ENCODE assay signal across 8 mouse cellular contexts in the genomic region with DNA sequence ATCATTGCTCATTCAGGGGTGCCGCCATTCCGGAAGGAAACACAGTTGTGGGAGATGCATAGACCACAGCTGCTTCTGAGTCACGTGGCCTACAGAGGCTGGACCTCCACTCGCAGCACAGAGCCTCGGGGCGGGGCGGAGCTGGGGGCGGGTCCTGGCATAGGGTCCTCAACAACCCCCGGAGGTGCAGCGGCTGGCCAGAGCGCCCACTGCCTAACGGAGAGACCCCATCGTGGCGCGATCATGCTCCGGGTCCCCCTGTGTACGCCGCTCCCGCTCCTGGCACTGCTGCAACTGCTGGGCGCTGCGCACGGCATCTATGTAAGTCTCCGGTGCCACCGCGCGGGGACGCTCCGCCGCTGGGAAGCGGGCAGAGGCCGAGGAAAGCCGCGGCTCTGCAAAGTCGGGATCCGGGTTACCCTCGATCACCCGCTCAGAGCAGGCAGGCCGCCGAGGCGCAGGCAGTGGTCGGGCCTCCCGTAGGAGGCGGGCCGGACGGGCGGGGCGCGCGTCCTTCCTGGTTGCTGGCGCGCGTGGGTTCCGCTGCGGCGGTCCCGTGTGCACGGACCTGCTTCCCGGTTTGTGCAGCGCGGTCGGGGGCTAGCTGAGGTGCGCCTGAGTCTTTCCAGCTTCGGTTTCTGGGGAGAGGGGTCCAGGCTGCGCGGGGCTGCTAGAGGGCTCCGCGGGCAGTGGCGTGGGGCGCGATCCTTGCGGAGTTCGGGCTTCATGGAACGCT. TPM values are rescaled to one million over a fixed set of nuclear protein-coding genes. Genes with fewer than 3 reads are reported as not detected.
A peak's percentile ranks its signal among the peaks of the same experiment; 100 is the strongest.
DNase-seq lines count a peak whose midpoint lies in the region; ATAC-seq and TF ChIP-seq lines count a peak whose summit lies in the region.

Gene Glb1 (plus strand): TSS at position 128 of the 736 bp plus-strand sequence.
Gene Tmppe (plus strand): TSS at position 157 of the 736 bp plus-strand sequence.

- H3K36me3 ChIP-seq in erythroblast, embryonic 14.5 days (ENCODE audit: control insufficient read depth) = peaks cover 21% of the 10 kb centered on the region
- peaks cover 22% of the 10 kb centered on the region for H3K36me3 ChIP-seq in heart, embryonic 12.5 days
- H3K36me3 ChIP-seq in kidney, embryonic 16.5 days (ENCODE audit: insufficient read depth, low read length) = peaks cover 28% of the 10 kb centered on the region

- peak; percentile 26 for TF ChIP-seq POLR2A in brain, embryonic 14.5 days (IDR thresholded peaks at IDR 0.05; ENCODE audit: borderline replicate concordance, extremely low read depth, insufficient read depth, insufficient read length, poor library complexity, severe bottlenecking)

- H3K27me3 ChIP-seq in erythroblast, embryonic 14.5 days (ENCODE audit: control insufficient read depth) = no peaks in the 10 kb centered on the region
- H3K27me3 ChIP-seq in heart, embryonic 12.5 days (replicated peaks) = no peaks in the 10 kb centered on the region
- no peaks in the 10 kb centered on the region for H3K27me3 ChIP-seq in kidney, embryonic 16.5 days (ENCODE audit: insufficient read depth, low read length)

- peak within 1 kb of the TSS; percentile 88 for H3K9ac ChIP-seq in heart, embryonic 12.5 days
- H3K9ac ChIP-seq in kidney, embryonic 16.5 days (replicated peaks; ENCODE audit: low read length) = peak within 1 kb of the TSS; percentile 94

- peaks cover 28% of the 10 kb centered on the region for H3K4me1 ChIP-seq in erythroblast, embryonic 14.5 days (ENCODE audit: control insufficient read depth)
- H3K4me1 ChIP-seq in heart, embryonic 12.5 days (replicated peaks) = peaks cover 11% of the 10 kb centered on the region; the same call in 1 of the 2 replicates
- peaks cover 13% of the 10 kb centered on the region; the same call in 1 of the 2 replicates for H3K4me1 ChIP-seq in kidney, embryonic 16.5 days (ENCODE audit: insufficient read depth, low read length)

- TF ChIP-seq CTCF in brain, embryonic 14.5 days (IDR thresholded peaks at IDR 0.05; ENCODE audit: borderline replicate concordance, extremely low read depth, insufficient read depth, insufficient read length) = peak; percentile 46; the same call in 1 of the 2 replicates

- H3K9me3 ChIP-seq in erythroblast, embryonic 14.5 days (ENCODE audit: control insufficient read depth, low read length) = peaks cover 20% of the 10 kb centered on the region
- H3K9me3 ChIP-seq in heart, embryonic 12.5 days (replicated peaks) = no peaks in the 10 kb centered on the region
- peaks cover 15% of the 10 kb centered on the region for H3K9me3 ChIP-seq in kidney, embryonic 16.5 days (ENCODE audit: low read length)

- H3K4me3 ChIP-seq in erythroblast, embryonic 14.5 days (replicated peaks) = peak within 1 kb of the TSS; percentile 82
- peak within 1 kb of the TSS; percentile 93 for H3K4me3 ChIP-seq in heart, embryonic 12.5 days
- H3K4me3 ChIP-seq in kidney, embryonic 16.5 days (ENCODE audit: low read length) = peak within 1 kb of the TSS; percentile 77

- under 1% methylated on average over 69 of the region's 73 CpGs for WGBS in heart, embryonic 12.5 days
- WGBS in kidney, embryonic 16.5 days = under 1% methylated on average over 73 of the region's 73 CpGs

- H3K4me2 ChIP-seq in heart, embryonic 12.5 days = peak within 1 kb of the TSS; percentile 89
- peak within 1 kb of the TSS; percentile 64 for H3K4me2 ChIP-seq in kidney, embryonic 16.5 days (replicated peaks; ENCODE audit: low read depth, low read length)

- DNase-seq in CD4-positive helper T cell, adult 2 months (ENCODE audit: low read depth, low spot score) = peak; percentile 90
- peak; percentile 95 for DNase-seq in brain, embryonic 14.5 days (ENCODE audit: low read depth)
- DNase-seq in liver = peak; percentile 88
- DNase-seq in monocyte, adult 2 months (ENCODE audit: low read depth in 1 of 2, low spot score in 2 of 2) = peak; percentile 32 to 62
- DNase-seq in spleen, postnatal 36 days (ENCODE audit: low spot score in 2 of 2) = peak; percentile 84 to 86

- ATAC-seq in heart, embryonic 12.5 days (ENCODE audit: insufficient number of reproducible peaks, low FRiP score) = peak; percentile 97
- peak; percentile 99 for ATAC-seq in kidney, embryonic 16.5 days (ENCODE audit: low FRiP score, low TSS enrichment)

- H3K27ac ChIP-seq in heart, embryonic 12.5 days (ENCODE audit: poor library complexity, severe bottlenecking) = peak within 1 kb of the TSS; percentile 67
- peak within 1 kb of the TSS; percentile 94 for H3K27ac ChIP-seq in kidney, embryonic 16.5 days (ENCODE audit: low read length)

RNA-seq across cellular contexts. Expression of gene Glb1, which starts in this region (rescaled TPM):
- polyA plus RNA-seq in brain, embryonic 14.5 days (2012; rRNA removed) = 25.3 and 27.4 TPM in 2 replicates
- 0.10 and 0.13 TPM in 2 replicates for polyA plus RNA-seq in erythroblast, embryonic 14.5 days (2012)
- 46.2 and 47.3 TPM in 2 replicates for polyA plus RNA-seq in heart, embryonic 12.5 days (2016; fragmentation: Nextera tagmentation; extraction: Ambion mirVana)
- polyA plus RNA-seq in kidney, embryonic 16.5 days (2015; fragmentation: Nextera tagmentation; extraction: Ambion mirVana) = 77.6 and 81.0 TPM in 2 replicates

RNA-seq across cellular contexts. Expression of gene Tmppe, which starts in this region (rescaled TPM):
- 3.2 and 4.9 TPM in 2 replicates for polyA plus RNA-seq in brain, embryonic 14.5 days (2012; rRNA removed)
- polyA plus RNA-seq in erythroblast, embryonic 14.5 days (2012) = 0.02 TPM in 1 of 2 replicates, not detected in the other
- polyA plus RNA-seq in heart, embryonic 12.5 days (2016; fragmentation: Nextera tagmentation; extraction: Ambion mirVana) = 11.4 and 11.9 TPM in 2 replicates
- 15.3 and 15.9 TPM in 2 replicates for polyA plus RNA-seq in kidney, embryonic 16.5 days (2015; fragmentation: Nextera tagmentation; extraction: Ambion mirVana)

Comparison
In these comparisons a context has a peak if more than half of its experiments do, and no peak if none do; other contexts are left out.
1. Peak in every context shown above with its lines: DNase-seq, ATAC-seq, H3K4me3 ChIP-seq and H3K27ac ChIP-seq.
2. RNA of gene Glb1 (polyA plus RNA-seq): 77.6 to 81.0 TPM in kidney, embryonic 16.5 days, 46.2 to 47.3 TPM in heart, embryonic 12.5 days and 25.3 to 27.4 TPM in brain, embryonic 14.5 days; 0.10 to 0.13 TPM in erythroblast, embryonic 14.5 days; every median in the first group is over 10 times any median in the second.